Mouse (Mus musculus) midbrain, postnatal 0 days (tissue): ENCODE data around the gene Erg. TPM values are rescaled to one million over a fixed set of nuclear protein-coding genes. Genes with fewer than 3 reads are reported as not detected.

Experiments
- ATAC-seq: fragments of 200-750 bp; cut with Nextera tagmentation; 2 replicates; pipeline ENCODE4 v1.8.0; 2017; ENCODE audit warnings: moderate number of reproducible peaks, mild to moderate bottlenecking, moderate TSS enrichment, moderate library complexity; ENCODE audit not compliant: low FRiP score
- DNase-seq: peaks from one replicate; pipeline ENCODE4 v3.0.0-alpha.2; 2015; ENCODE audit warnings: low spot score
- H3K27ac ChIP-seq: fragments of 300-500 bp; sonication (generic); 2 replicates; pipeline ENCODE4 v1.5.1; 2014; ENCODE audit warnings: low read depth, mild to moderate bottlenecking, low read length, mixed read lengths
- H3K27me3 ChIP-seq: fragments of 300-500 bp; sonication (generic); 2 replicates; pipeline ENCODE4 v1.6.1; 2014; ENCODE audit warnings: low read length, control low read depth, mixed read lengths; ENCODE audit not compliant: insufficient read depth
- H3K36me3 ChIP-seq: fragments of 300-500 bp; sonication (generic); 2 replicates; pipeline ENCODE4 v1.6.1; 2014; ENCODE audit warnings: low read length, control low read depth, mixed read lengths; ENCODE audit not compliant: insufficient read depth
- H3K4me1 ChIP-seq: fragments of 300-500 bp; sonication (generic); 2 replicates; pipeline ENCODE4 v1.6.1; 2014; ENCODE audit warnings: mild to moderate bottlenecking, control low read depth, antibody characterized with exemption, low read length, mixed read lengths; ENCODE audit not compliant: insufficient read depth
- H3K4me2 ChIP-seq: fragments of 300-500 bp; sonication (generic); 2 replicates; pipeline ENCODE4 v1.6.1; 2014; ENCODE audit warnings: low read depth, mild to moderate bottlenecking, low read length, mixed read lengths; ENCODE audit not compliant: poor library complexity, severe bottlenecking
- H3K4me3 ChIP-seq: fragments of 300-500 bp; sonication (generic); 2 replicates; pipeline ENCODE4 v1.5.1; 2014; ENCODE audit warnings: low read depth, mild to moderate bottlenecking, low read length, moderate library complexity
- H3K9ac ChIP-seq: fragments of 300-500 bp; sonication (generic); replicated peaks from 2 replicates; pipeline ENCODE4 v1.6.1; 2014; ENCODE audit warnings: mild to moderate bottlenecking, low read length, moderate library complexity, mixed read lengths; ENCODE audit not compliant: poor library complexity, severe bottlenecking
- H3K9me3 ChIP-seq: fragments of 300-500 bp; sonication (generic); 2 replicates; pipeline ENCODE4 v1.6.1; 2016; ENCODE audit warnings: low read length, control low read depth
- CTCF ChIP-seq: IDR thresholded peaks from 2 replicates; pipeline ENCODE4 v1.5.1; 2016; ENCODE audit warnings: antibody characterized with exemption, mild to moderate bottlenecking
- WGBS: fragments of 180-500 bp; shearing (Covaris S2); extraction: QIAGEN DNeasy Blood & Tissue Kit; methylation state at CpG from one replicate; pipeline ENCODE4 v1.1.7; 2014; 5-methylcytosine and 5-hydroxymethylcytosine counted together
- polyA plus RNA-seq: library from polyadenylated mRNA; unstranded; fragments of >200 nt; fragmentation: Nextera tagmentation; extraction: Ambion mirVana; gene quantifications from 2 replicates; pipeline ENCODE4 v1.2.1, GENCODE M21; 2015
- total RNA-seq: library from RNA; depleted of rRNA; stranded (reverse); fragments of >200 nt; gene quantifications from 2 replicates; pipeline ENCODE4 v1.2.3, GENCODE M21; 2014

Gene Erg
- total and polyA plus RNA-seq, 2 experiments from 2014 or later, result 0.89 to 4.8 TPM

- 91% methylated on average over 5 of the region's 5 CpGs for WGBS
- no peak overlapping the region for H3K27ac ChIP-seq
- H3K9me3 ChIP-seq, result no peaks in the 10 kb centered on the region
- H3K27me3 ChIP-seq, result no peaks in the 10 kb centered on the region
- no peak overlapping the region for H3K4me3 ChIP-seq
- no peak overlapping the region for H3K9ac ChIP-seq
- DNase-seq (no peak), ATAC-seq (no peak)
- no peak for TF ChIP-seq CTCF
- no peaks in the 10 kb centered on the region for H3K36me3 ChIP-seq
- no peak overlapping the region for H3K4me2 ChIP-seq
- no peaks in the 10 kb centered on the region for H3K4me1 ChIP-seq
These were observed 130.9 kb downstream of the Erg start for GRCm38 (mm10) chr16:95455461-95455860.

GRCm38 (mm10) chr16:95452411-95452810, 134.0 kb downstream of the Erg start:
- ATAC-seq, result no peak
- no peak for DNase-seq
- Histone ChIP-seq H3K4me1 (no peaks in the 10 kb centered on the region), H3K36me3 (no peaks in the 10 kb centered on the region), H3K27me3 (no peaks in the 10 kb centered on the region), H3K9ac (no peak overlapping the region), H3K27ac (no peak overlapping the region), H3K4me3 (no peak overlapping the region), H3K4me2 (no peak overlapping the region), H3K9me3 (no peaks in the 10 kb centered on the region)
- 92% methylated on average over 8 of the region's 8 CpGs for WGBS
- TF ChIP-seq CTCF, result no peak

GRCm38 (mm10) chr16:95449361-95449725, 137.1 kb downstream of the Erg start:
- no peaks in the 10 kb centered on the region for H3K4me1 ChIP-seq
- no peak overlapping the region for H3K4me3 ChIP-seq
- ATAC-seq, result no peak
- WGBS, result 88% methylated on average over 5 of the region's 5 CpGs
- H3K36me3 ChIP-seq, result no peaks in the 10 kb centered on the region
- no peaks in the 10 kb centered on the region for H3K27me3 ChIP-seq
- no peak overlapping the region for H3K27ac ChIP-seq
- H3K4me2 ChIP-seq, result no peak overlapping the region
- no peak overlapping the region for H3K9ac ChIP-seq
- TF ChIP-seq CTCF, result no peak
- DNase-seq, result no peak
- no peaks in the 10 kb centered on the region for H3K9me3 ChIP-seq

- no peak for ATAC-seq
- Histone ChIP-seq H3K9ac (no peak overlapping the region), H3K27me3 (no peaks in the 10 kb centered on the region), H3K27ac (no peak overlapping the region), H3K4me2 (no peak overlapping the region), H3K36me3 (no peaks in the 10 kb centered on the region), H3K9me3 (no peaks in the 10 kb centered on the region), H3K4me3 (no peak overlapping the region), H3K4me1 (no peaks in the 10 kb centered on the region)
- no peak for TF ChIP-seq CTCF
- DNase-seq, result no peak
- WGBS, result 82% methylated on average over 9 of the region's 9 CpGs
These were observed 137.6 kb downstream of the Erg start for GRCm38 (mm10) chr16:95448643-95449360.

GRCm38 (mm10) chr16:95447896-95448295, 138.5 kb downstream of the Erg start:
- Histone ChIP-seq H3K4me3 (no peak overlapping the region), H3K9ac (no peak overlapping the region), H3K4me1 (no peaks in the 10 kb centered on the region), H3K36me3 (no peaks in the 10 kb centered on the region), H3K27ac (no peak overlapping the region), H3K4me2 (no peak overlapping the region), H3K27me3 (no peaks in the 10 kb centered on the region), H3K9me3 (no peaks in the 10 kb centered on the region)
- ATAC-seq (no peak), DNase-seq (no peak)
- WGBS, result 83% methylated on average over 4 of the region's 4 CpGs
- no peak for TF ChIP-seq CTCF

GRCm38 (mm10) chr16:95446368-95446767, 140.0 kb downstream of the Erg start:
- Histone ChIP-seq H3K27ac (no peak overlapping the region), H3K9ac (no peak overlapping the region), H3K4me1 (no peaks in the 10 kb centered on the region), H3K27me3 (no peaks in the 10 kb centered on the region), H3K36me3 (no peaks in the 10 kb centered on the region), H3K9me3 (no peaks in the 10 kb centered on the region), H3K4me3 (no peak overlapping the region), H3K4me2 (no peak overlapping the region)
- TF ChIP-seq CTCF, result no peak
- 77% methylated on average over 2 of the region's 2 CpGs for WGBS
- ATAC-seq (no peak), DNase-seq (no peak)
